Mouse (Mus musculus): ENCODE measurements at regions not wholly inside any gene's neighbourhood (a gene's known extent, or its start where the extent isn't known, plus 50 kb on each side); places are given as distances from the start of the nearest gene placed in this dataset.

GRCm38 (mm10) chr4:56373746-56374145 is 366.1 kb upstream of the Gm26657 start:
- no peak for TF ChIP-seq POLR2A (IDR thresholded peaks at IDR 0.05; ENCODE audit: extremely low read depth, insufficient read depth, low read length)
- no peak for TF ChIP-seq CTCF (IDR thresholded peaks at IDR 0.05; ENCODE audit: extremely low read depth, insufficient read depth, low read length)
